Mouse (Mus musculus) heart, postnatal 0 days (tissue): Measurements from ENCODE around the gene Erp27.

Source experiments
- CTCF ChIP-seq: IDR thresholded peaks from 2 replicates; pipeline ENCODE4 v1.5.1; 2016; ENCODE audit warnings: antibody characterized with exemption, control low read depth, low read depth
- EP300 ChIP-seq: IDR thresholded peaks from 2 replicates; pipeline ENCODE4 v1.6.1; 2016; ENCODE audit warnings: antibody characterized with exemption, low read depth

GRCm38 (mm10) chr6:136955240-136955639 lies 33.3 kb upstream of the Erp27 start:
- TF ChIP-seq CTCF (no peak), EP300 (no peak)
